Mouse (Mus musculus) E14TG2a.4 (cell line): ENCODE data around the gene Gm28635.

ENCODE experiments used
- CTCF ChIP-seq: conservative IDR thresholded peaks from 2 replicates; pipeline ENCODE4 v1.5.1; 2014; ENCODE audit warnings: low read length
- NANOG ChIP-seq: IDR thresholded peaks from 2 replicates; pipeline ENCODE4 v1.6.1; 2014; ENCODE audit warnings: borderline replicate concordance, low read length, mixed read lengths

DNA sequence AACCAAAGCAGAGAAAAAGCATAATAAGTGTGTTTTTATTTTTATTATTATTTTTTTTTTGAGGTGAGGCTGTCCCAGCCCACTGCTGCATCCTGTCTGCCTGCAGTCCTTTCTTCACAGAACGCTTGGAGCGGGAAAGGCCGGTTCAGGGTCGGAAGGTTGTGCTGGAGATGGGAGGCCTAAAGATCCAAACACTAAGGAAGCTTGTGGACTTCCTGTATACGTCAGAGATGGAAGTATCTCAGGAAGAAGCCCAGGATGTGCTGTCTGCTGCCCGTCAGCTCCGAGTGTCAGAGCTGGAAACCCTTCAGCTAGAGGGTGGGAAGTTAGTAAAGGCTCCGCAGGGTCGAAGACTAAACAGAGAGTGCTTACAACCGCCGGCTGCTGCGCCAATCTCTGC is 11.8 kb downstream of the Gm28635 start:
- TF ChIP-seq CTCF (no peak), NANOG (no peak)
